Comparison of ENCODE assay signal across 10 mouse cellular contexts in the genomic region with DNA sequence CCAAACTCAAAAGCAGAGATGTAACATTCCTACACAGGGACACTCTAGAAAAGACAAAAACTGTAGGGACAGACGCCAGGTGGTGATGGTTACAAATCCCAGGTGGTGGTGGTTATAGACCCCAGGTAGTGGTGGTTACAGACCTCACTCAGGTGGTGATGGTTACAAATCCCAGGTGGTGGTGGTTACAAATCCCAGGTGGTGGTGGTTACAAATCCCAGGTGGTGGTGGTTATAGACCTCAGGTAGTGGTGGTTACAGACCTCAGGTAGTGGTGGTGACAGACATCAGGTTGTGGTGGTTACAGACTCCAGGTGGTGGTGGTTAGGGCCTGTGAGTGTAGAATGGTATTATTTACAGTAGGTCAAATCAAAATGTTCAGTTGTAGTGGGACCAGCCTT. TPM values are rescaled to one million over a fixed set of nuclear protein-coding genes. Genes with fewer than 3 reads are reported as not detected.
A peak's percentile ranks its signal among the peaks of the same experiment; 100 is the strongest.
DNase-seq lines count a peak whose midpoint lies in the region; ATAC-seq lines count a peak whose summit lies in the region.
"Had no signal": no experiment of that assay in that cellular context is flagged by ENCODE, and none has a peak within 500 bp of the region (broad histone marks: within the 10 kb centered on the region; RNA-seq: fewer than 3 reads in every experiment).

No protein-coding gene starts in this region.

- H3K27ac ChIP-seq in hindbrain, embryonic 13.5 days: no peak overlapping the region
- H3K27ac ChIP-seq in midbrain, embryonic 10.5 days (replicated peaks): no peak overlapping the region
- H3K27ac ChIP-seq: macrophage had no signal

- H3K4me1 ChIP-seq in hindbrain, embryonic 13.5 days (replicated peaks): peaks cover 16% of the 10 kb centered on the region
- H3K4me1 ChIP-seq in midbrain, embryonic 10.5 days: peaks cover 11% of the 10 kb centered on the region

- no peak overlapping the region for H3K4me2 ChIP-seq in hindbrain, embryonic 13.5 days

- no peak overlapping the region for H3K9ac ChIP-seq in hindbrain, embryonic 13.5 days

- H3K27me3 ChIP-seq in hindbrain, embryonic 13.5 days: no peaks in the 10 kb centered on the region
- no peaks in the 10 kb centered on the region for H3K27me3 ChIP-seq in midbrain, embryonic 10.5 days (ENCODE audit: low read depth, poor library complexity, severe bottlenecking)
- H3K27me3 ChIP-seq: CH12.LX had no signal

- no peak overlapping the region for H3K4me3 ChIP-seq in hindbrain, embryonic 13.5 days
- no peak overlapping the region for H3K4me3 ChIP-seq in midbrain, embryonic 10.5 days

- peak; percentile 97 for ATAC-seq in hindbrain, embryonic 13.5 days (ENCODE audit: low FRiP score)

- DNase-seq in embryo, embryonic 10 days (ENCODE audit: low spot score): peak; percentile 20
- DNase-seq in embryo, embryonic 11 days: no peak
- DNase-seq in R1 (ENCODE audit: low read depth, low spot score): peak; percentile 17
- peak; percentile 51 for DNase-seq in midbrain, embryonic 10.5 days (ENCODE audit: low spot score)
- DNase-seq in adrenal gland, adult 8-10 months: no peak
- DNase-seq in cerebellum, adult 9-11 months: no peak
- DNase-seq in left cerebral cortex, adult 8-10 months (ENCODE audit: low spot score in 2 of 2): no peak

- no peaks in the 10 kb centered on the region for H3K9me3 ChIP-seq in hindbrain, embryonic 13.5 days
- no peaks in the 10 kb centered on the region for H3K9me3 ChIP-seq in midbrain, embryonic 10.5 days (replicated peaks)

- H3K36me3 ChIP-seq in hindbrain, embryonic 13.5 days: peaks cover 17% of the 10 kb centered on the region
- H3K36me3 ChIP-seq in midbrain, embryonic 10.5 days: peaks cover 30% of the 10 kb centered on the region

- 97% methylated on average over 1 of the region's 1 CpGs for WGBS in hindbrain, embryonic 13.5 days
- 78% methylated on average over 1 of the region's 1 CpGs for WGBS in midbrain, embryonic 10.5 days

RNA-seq across cellular contexts. Expression of gene Lmbrd1, which starts 5.5 kb away (rescaled TPM):
- 43.8 and 48.0 TPM in 2 replicates for polyA plus RNA-seq in hindbrain, embryonic 13.5 days (2015; fragmentation: Nextera tagmentation; extraction: Ambion mirVana)
- 24.4 and 26.9 TPM in 2 replicates for polyA plus RNA-seq in midbrain, embryonic 10.5 days (2016; fragmentation: Nextera tagmentation; extraction: Ambion mirVana)
- 10 to 100 TPM; 74.9 to 92.9 (median 79.9) TPM for total RNA-seq in adrenal gland, adult 8-10 months (2022)
- 100 to 1,000 TPM; 135 to 148 (median 142) TPM for total RNA-seq in left cerebral cortex, adult 8-10 months (2022)

Comparison
In these comparisons a context has a peak if more than half of its experiments do, and no peak if none do; other contexts are left out.
1. DNase-seq: peak in embryo, embryonic 10 days (single experiment), R1 (single experiment) and midbrain, embryonic 10.5 days (single experiment); none in embryo, embryonic 11 days (single experiment), adrenal gland, adult 8-10 months (single experiment), cerebellum, adult 9-11 months (single experiment) and left cerebral cortex, adult 8-10 months (0 of 2).